Mouse (Mus musculus): ENCODE data around the gene Podxl. TPM values are rescaled to one million over a fixed set of nuclear protein-coding genes. Genes with fewer than 3 reads are reported as not detected.

Gene Podxl
- total and polyA plus RNA-seq, 2 experiments: 2.4 to 3.0 TPM

GRCm38 (mm10) chr6:31601131-31601530, 37.4 kb upstream of the Podxl start:
- H3K27me3 ChIP-seq (ENCODE audit: control insufficient read depth, insufficient read depth, low read length): no peaks in the 10 kb centered on the region
- TF ChIP-seq CTCF (IDR thresholded peaks at IDR 0.05; ENCODE audit: low read depth, low read length): no peak
- no peak for TF ChIP-seq POLR2A (IDR thresholded peaks at IDR 0.05; ENCODE audit: extremely low read depth, insufficient read depth, low read length)
- no peak overlapping the region for H3K9ac ChIP-seq (ENCODE audit: low read depth, low read length)
- H3K79me2 ChIP-seq (ENCODE audit: control insufficient read depth, insufficient read depth, low read length): no peaks in the 10 kb centered on the region
- no peaks in the 10 kb centered on the region for H3K36me3 ChIP-seq (ENCODE audit: control insufficient read depth, insufficient read depth, low read length)
- no peak for DNase-seq (ENCODE audit: extremely low read depth, low read depth, low spot score)
- H3K4me3 ChIP-seq (ENCODE audit: insufficient read depth, low read depth, low read length): no peak overlapping the region
- H3K27ac ChIP-seq (replicated peaks; ENCODE audit: insufficient read depth, low read depth, low read length): no peak overlapping the region
- WGBS: 62% methylated on average over 3 of the region's 3 CpGs
- no peaks in the 10 kb centered on the region for H3K4me1 ChIP-seq (ENCODE audit: control insufficient read depth, insufficient read depth, low read length)

- Histone ChIP-seq H3K36me3 (ENCODE audit: control insufficient read depth, insufficient read depth, low read length) (no peaks in the 10 kb centered on the region), H3K79me2 (ENCODE audit: control insufficient read depth, insufficient read depth, low read length) (no peaks in the 10 kb centered on the region), H3K4me3 (ENCODE audit: insufficient read depth, low read depth, low read length) (no peak overlapping the region), H3K9ac (ENCODE audit: low read depth, low read length) (no peak overlapping the region), H3K27me3 (ENCODE audit: control insufficient read depth, insufficient read depth, low read length) (no peaks in the 10 kb centered on the region), H3K27ac (replicated peaks; ENCODE audit: insufficient read depth, low read depth, low read length) (no peak overlapping the region), H3K4me1 (ENCODE audit: control insufficient read depth, insufficient read depth, low read length) (no peaks in the 10 kb centered on the region)
- 70% methylated on average over 3 of the region's 3 CpGs for WGBS
- no peak for DNase-seq (ENCODE audit: extremely low read depth, low read depth, low spot score)
- no peak for TF ChIP-seq CTCF (IDR thresholded peaks at IDR 0.05; ENCODE audit: low read depth, low read length)
- no peak for TF ChIP-seq POLR2A (IDR thresholded peaks at IDR 0.05; ENCODE audit: extremely low read depth, insufficient read depth, low read length)
These were observed 36.1 kb upstream of the Podxl start for GRCm38 (mm10) chr6:31599863-31600262.

- no peaks in the 10 kb centered on the region for H3K4me1 ChIP-seq (ENCODE audit: control insufficient read depth, insufficient read depth, low read length)
- H3K27ac ChIP-seq (replicated peaks; ENCODE audit: insufficient read depth, low read depth, low read length): no peak overlapping the region
- H3K9ac ChIP-seq (ENCODE audit: low read depth, low read length): no peak overlapping the region
- H3K4me3 ChIP-seq (ENCODE audit: insufficient read depth, low read depth, low read length): no peak overlapping the region
- no peaks in the 10 kb centered on the region for H3K27me3 ChIP-seq (ENCODE audit: control insufficient read depth, insufficient read depth, low read length)
- no peak for DNase-seq (ENCODE audit: extremely low read depth, low read depth, low spot score)
- H3K79me2 ChIP-seq (ENCODE audit: control insufficient read depth, insufficient read depth, low read length): no peaks in the 10 kb centered on the region
- WGBS: 74% methylated on average over 6 of the region's 6 CpGs
- no peaks in the 10 kb centered on the region for H3K36me3 ChIP-seq (ENCODE audit: control insufficient read depth, insufficient read depth, low read length)
- TF ChIP-seq CTCF (IDR thresholded peaks at IDR 0.05; ENCODE audit: low read depth, low read length) (no peak), POLR2A (IDR thresholded peaks at IDR 0.05; ENCODE audit: extremely low read depth, insufficient read depth, low read length) (no peak)
These were observed 34.6 kb upstream of the Podxl start for GRCm38 (mm10) chr6:31598349-31598911.

GRCm38 (mm10) chr6:31597136-31597460, 33.3 kb upstream of the Podxl start:
- Histone ChIP-seq H3K4me1 (ENCODE audit: control insufficient read depth, insufficient read depth, low read length) (no peaks in the 10 kb centered on the region), H3K4me3 (ENCODE audit: insufficient read depth, low read depth, low read length) (no peak overlapping the region), H3K36me3 (ENCODE audit: control insufficient read depth, insufficient read depth, low read length) (no peaks in the 10 kb centered on the region), H3K27me3 (ENCODE audit: control insufficient read depth, insufficient read depth, low read length) (no peaks in the 10 kb centered on the region), H3K79me2 (ENCODE audit: control insufficient read depth, insufficient read depth, low read length) (no peaks in the 10 kb centered on the region), H3K27ac (replicated peaks; ENCODE audit: insufficient read depth, low read depth, low read length) (no peak overlapping the region), H3K9ac (ENCODE audit: low read depth, low read length) (no peak overlapping the region)
- TF ChIP-seq CTCF (IDR thresholded peaks at IDR 0.05; ENCODE audit: low read depth, low read length) (no peak), POLR2A (IDR thresholded peaks at IDR 0.05; ENCODE audit: extremely low read depth, insufficient read depth, low read length) (no peak)
- DNase-seq (ENCODE audit: extremely low read depth, low read depth, low spot score): no peak
- whole genome bisulfite sequencing: 62% methylated on average over 4 of the region's 4 CpGs

- no peak overlapping the region for H3K27ac ChIP-seq (replicated peaks; ENCODE audit: insufficient read depth, low read depth, low read length)
- H3K9ac ChIP-seq (ENCODE audit: low read depth, low read length): no peak overlapping the region
- no peak overlapping the region for H3K4me3 ChIP-seq (ENCODE audit: insufficient read depth, low read depth, low read length)
- TF ChIP-seq CTCF (IDR thresholded peaks at IDR 0.05; ENCODE audit: low read depth, low read length) (no peak), POLR2A (IDR thresholded peaks at IDR 0.05; ENCODE audit: extremely low read depth, insufficient read depth, low read length) (no peak)
- no peaks in the 10 kb centered on the region for H3K36me3 ChIP-seq (ENCODE audit: control insufficient read depth, insufficient read depth, low read length)
- no peak for DNase-seq (ENCODE audit: extremely low read depth, low read depth, low spot score)
- WGBS: 50% methylated on average over 20 of the region's 20 CpGs
- H3K4me1 ChIP-seq (ENCODE audit: control insufficient read depth, insufficient read depth, low read length): no peaks in the 10 kb centered on the region
- no peaks in the 10 kb centered on the region for H3K79me2 ChIP-seq (ENCODE audit: control insufficient read depth, insufficient read depth, low read length)
- H3K27me3 ChIP-seq (ENCODE audit: control insufficient read depth, insufficient read depth, low read length): no peaks in the 10 kb centered on the region
These were observed 32.8 kb upstream of the Podxl start for GRCm38 (mm10) chr6:31596346-31597135.
